Mouse (Mus musculus): ENCODE data around the gene Vrk1. TPM values are rescaled to one million over a fixed set of nuclear protein-coding genes. Genes with fewer than 3 reads are reported as not detected.

Gene Vrk1
- polyA plus RNA-seq, 1 experiment from 2014 or later = 37.1 TPM

DNA sequence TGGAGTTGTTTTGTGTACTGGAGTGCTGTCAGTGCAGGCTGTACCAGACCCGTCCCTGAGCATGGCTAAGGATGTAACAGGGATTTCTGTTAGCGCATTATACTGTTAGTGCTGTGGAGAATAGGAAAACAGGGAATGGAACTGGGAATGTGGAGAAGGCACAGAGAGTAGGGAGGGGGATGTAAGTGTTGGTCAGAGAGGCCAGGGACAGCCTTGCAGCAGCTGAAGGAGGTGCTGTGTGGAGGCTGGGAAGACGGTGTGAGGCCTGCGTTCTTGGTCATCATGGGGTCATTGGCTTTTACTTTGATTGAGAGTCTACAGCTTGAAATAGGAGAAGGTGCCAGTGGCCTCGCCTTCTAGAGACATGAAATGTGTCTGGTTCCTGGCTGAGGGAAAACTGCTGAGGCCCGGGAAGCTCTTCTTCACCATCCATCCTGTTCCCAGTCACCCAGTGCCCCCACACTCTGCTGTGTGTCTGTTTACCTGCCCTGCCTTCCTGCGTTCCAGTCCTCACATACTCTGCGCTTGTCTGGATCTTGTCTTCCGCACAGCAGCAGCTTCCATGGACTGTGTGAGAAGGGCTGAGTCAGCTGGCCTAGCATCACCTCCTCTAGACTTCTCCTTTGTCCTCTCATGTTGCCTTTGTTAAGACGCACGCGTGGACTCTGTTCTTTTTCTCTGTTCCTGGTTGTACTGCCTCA lies 50.0 kb downstream of the Vrk1 start:
- H3K4me2 ChIP-seq (ENCODE audit: low read length) = no peak overlapping the region
- H3K4me3 ChIP-seq (ENCODE audit: control insufficient read depth in 1 of 2, insufficient read depth in 1 of 2, low read depth in 1 of 2, low read length in 2 of 2) = no peak overlapping the region
- peaks cover 0 to 3% of the 10 kb centered on the region in 2 experiments; a peak in 1 of 4 replicates for H3K4me1 ChIP-seq (ENCODE audit: control insufficient read depth in 2 of 2, insufficient read depth in 2 of 2, low read length in 2 of 2)
- no peak for ATAC-seq (ENCODE audit: insufficient number of reproducible peaks, insufficient read depth, low FRiP score, low read depth)
- WGBS = 59% methylated on average over 12 of the region's 12 CpGs
- H3K27me3 ChIP-seq (ENCODE audit: control insufficient read depth, insufficient read depth, low read length) = no peaks in the 10 kb centered on the region
- no peaks in the 10 kb centered on the region for H3K9me3 ChIP-seq (ENCODE audit: control insufficient read depth, low read length)
- no peak overlapping the region for H3K27ac ChIP-seq (replicated peaks in 1 of 2; ENCODE audit: control insufficient read depth in 1 of 2, insufficient read depth in 1 of 2, low read depth in 2 of 2, low read length in 2 of 2)
- peaks cover 58% of the 10 kb centered on the region for H3K36me3 ChIP-seq (ENCODE audit: control insufficient read depth, insufficient read depth, low read length)
- no peak overlapping the region for H3K9ac ChIP-seq (ENCODE audit: low read length)

- H3K4me3 ChIP-seq (ENCODE audit: control insufficient read depth in 1 of 2, insufficient read depth in 1 of 2, low read depth in 1 of 2, low read length in 2 of 2) = no peak overlapping the region
- no peaks in the 10 kb centered on the region for H3K27me3 ChIP-seq (ENCODE audit: control insufficient read depth, insufficient read depth, low read length)
- no peak overlapping the region for H3K4me2 ChIP-seq (ENCODE audit: low read length)
- no peak for ATAC-seq (ENCODE audit: insufficient number of reproducible peaks, insufficient read depth, low FRiP score, low read depth)
- H3K36me3 ChIP-seq (ENCODE audit: control insufficient read depth, insufficient read depth, low read length) = peaks cover 45% of the 10 kb centered on the region
- H3K9ac ChIP-seq (ENCODE audit: low read length) = no peak overlapping the region
- no peaks in the 10 kb centered on the region for H3K4me1 ChIP-seq (ENCODE audit: control insufficient read depth in 2 of 2, insufficient read depth in 2 of 2, low read length in 2 of 2)
- H3K27ac ChIP-seq (replicated peaks in 1 of 2; ENCODE audit: control insufficient read depth in 1 of 2, insufficient read depth in 1 of 2, low read depth in 2 of 2, low read length in 2 of 2) = no peak overlapping the region
- WGBS = 84% methylated on average over 22 of the region's 22 CpGs
- H3K9me3 ChIP-seq (ENCODE audit: control insufficient read depth, low read length) = no peaks in the 10 kb centered on the region
Measured at GRCm38 (mm10) chr12:106070434-106071155, 60.6 kb downstream of the Vrk1 start.

GRCm38 (mm10) chr12:106071575-106072166 lies 61.6 kb downstream of the Vrk1 start:
- no peak for ATAC-seq (ENCODE audit: insufficient number of reproducible peaks, insufficient read depth, low FRiP score, low read depth)
- Histone ChIP-seq H3K4me3 (ENCODE audit: control insufficient read depth in 1 of 2, insufficient read depth in 1 of 2, low read depth in 1 of 2, low read length in 2 of 2) (no peak overlapping the region), H3K4me2 (ENCODE audit: low read length) (no peak overlapping the region), H3K27ac (replicated peaks in 1 of 2; ENCODE audit: control insufficient read depth in 1 of 2, insufficient read depth in 1 of 2, low read depth in 2 of 2, low read length in 2 of 2) (no peak overlapping the region), H3K9ac (ENCODE audit: low read length) (no peak overlapping the region), H3K27me3 (ENCODE audit: control insufficient read depth, insufficient read depth, low read length) (no peaks in the 10 kb centered on the region), H3K4me1 (ENCODE audit: control insufficient read depth in 2 of 2, insufficient read depth in 2 of 2, low read length in 2 of 2) (no peaks in the 10 kb centered on the region), H3K9me3 (ENCODE audit: control insufficient read depth, low read length) (no peaks in the 10 kb centered on the region), H3K36me3 (ENCODE audit: control insufficient read depth, insufficient read depth, low read length) (peaks cover 45% of the 10 kb centered on the region)
- WGBS = 79% methylated on average over 10 of the region's 10 CpGs

DNA sequence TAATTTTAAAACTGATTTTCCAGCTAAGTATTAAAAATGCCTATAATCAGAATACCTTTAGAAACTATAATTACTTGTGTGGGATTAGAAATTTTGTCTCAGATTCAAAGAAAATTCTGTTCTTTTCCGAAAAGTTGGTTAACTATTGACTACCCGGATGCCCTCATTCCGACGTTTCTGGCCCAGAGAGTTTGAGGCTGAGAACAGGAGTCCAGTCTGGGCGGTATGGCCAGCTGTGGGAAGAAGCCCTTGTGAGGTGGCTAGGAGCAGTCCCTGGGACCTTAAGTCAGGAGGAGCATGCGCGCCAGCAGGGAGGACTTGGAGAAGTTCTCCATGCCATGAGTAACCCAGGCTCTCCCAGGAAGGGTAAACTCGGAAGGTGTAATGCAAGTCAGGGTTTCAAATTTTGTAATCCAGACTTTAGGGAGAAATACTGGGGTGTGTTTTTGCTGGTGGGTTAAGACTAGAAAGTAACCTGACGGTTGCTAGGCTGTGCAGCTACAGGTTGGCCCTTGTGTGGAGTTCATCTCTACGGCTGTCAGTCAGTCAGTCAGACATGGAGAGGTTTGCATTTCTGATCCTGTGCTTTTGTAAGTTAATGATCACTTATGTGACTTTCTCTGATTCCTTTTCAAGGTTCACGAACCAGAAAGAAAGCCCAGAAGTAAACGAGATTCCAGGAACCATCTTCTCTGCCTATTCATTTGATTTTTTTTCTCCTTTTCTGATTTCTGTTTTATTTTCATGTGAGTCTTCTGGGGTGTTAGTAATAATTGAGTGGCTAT lies 64.5 kb downstream of the Vrk1 start:
- H3K9me3 ChIP-seq (ENCODE audit: control insufficient read depth, low read length) = no peaks in the 10 kb centered on the region
- H3K9ac ChIP-seq (ENCODE audit: low read length) = no peak overlapping the region
- no peak overlapping the region for H3K4me3 ChIP-seq (ENCODE audit: control insufficient read depth in 1 of 2, insufficient read depth in 1 of 2, low read depth in 1 of 2, low read length in 2 of 2)
- no peaks in the 10 kb centered on the region for H3K27me3 ChIP-seq (ENCODE audit: control insufficient read depth, insufficient read depth, low read length)
- H3K4me1 ChIP-seq (ENCODE audit: control insufficient read depth in 2 of 2, insufficient read depth in 2 of 2, low read length in 2 of 2) = no peaks in the 10 kb centered on the region
- H3K4me2 ChIP-seq (ENCODE audit: low read length) = no peak overlapping the region
- no peak for ATAC-seq (ENCODE audit: insufficient number of reproducible peaks, insufficient read depth, low FRiP score, low read depth)
- no peak overlapping the region for H3K27ac ChIP-seq (replicated peaks in 1 of 2; ENCODE audit: control insufficient read depth in 1 of 2, insufficient read depth in 1 of 2, low read depth in 2 of 2, low read length in 2 of 2)
- WGBS = 92% methylated on average over 12 of the region's 12 CpGs
- peaks cover 36% of the 10 kb centered on the region for H3K36me3 ChIP-seq (ENCODE audit: control insufficient read depth, insufficient read depth, low read length)

GRCm38 (mm10) chr12:106076131-106076530 lies 66.1 kb downstream of the Vrk1 start:
- Histone ChIP-seq H3K9me3 (ENCODE audit: control insufficient read depth, low read length) (no peaks in the 10 kb centered on the region), H3K4me1 (ENCODE audit: control insufficient read depth in 2 of 2, insufficient read depth in 2 of 2, low read length in 2 of 2) (0 out of 4 replicates have a peak, but pooled peaks cover 0 to 3% of the 10 kb centered on the region in 2 experiments), H3K27ac (replicated peaks in 1 of 2; ENCODE audit: control insufficient read depth in 1 of 2, insufficient read depth in 1 of 2, low read depth in 2 of 2, low read length in 2 of 2) (no peak overlapping the region), H3K27me3 (ENCODE audit: control insufficient read depth, insufficient read depth, low read length) (no peaks in the 10 kb centered on the region), H3K4me3 (ENCODE audit: control insufficient read depth in 1 of 2, insufficient read depth in 1 of 2, low read depth in 1 of 2, low read length in 2 of 2) (no peak overlapping the region), H3K4me2 (ENCODE audit: low read length) (no peak overlapping the region), H3K36me3 (ENCODE audit: control insufficient read depth, insufficient read depth, low read length) (peaks cover 25% of the 10 kb centered on the region), H3K9ac (ENCODE audit: low read length) (no peak overlapping the region)
- ATAC-seq (ENCODE audit: insufficient number of reproducible peaks, insufficient read depth, low FRiP score, low read depth) = no peak
- 92% methylated on average over 15 of the region's 15 CpGs for WGBS

DNA sequence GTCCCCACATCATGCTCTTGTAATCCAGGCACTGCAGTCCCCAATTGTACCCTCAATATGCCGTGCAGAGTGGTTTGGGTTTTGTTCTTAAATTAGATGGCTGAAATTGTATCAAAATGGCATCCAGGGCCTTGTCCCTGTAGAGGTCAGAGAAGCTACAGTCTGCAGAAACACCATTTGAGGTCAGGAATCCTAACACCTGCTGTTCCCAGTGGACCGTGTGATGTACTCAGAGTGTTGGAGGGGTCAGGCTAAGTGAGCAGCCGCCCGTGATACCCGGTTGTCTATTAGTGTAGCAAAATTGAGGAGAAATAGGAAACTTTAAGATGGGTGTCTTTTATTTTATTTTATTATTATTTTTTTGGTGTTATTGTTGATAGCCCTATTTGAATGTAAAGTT lies 70.5 kb downstream of the Vrk1 start:
- Histone ChIP-seq H3K27ac (replicated peaks in 1 of 2; ENCODE audit: control insufficient read depth in 1 of 2, insufficient read depth in 1 of 2, low read depth in 2 of 2, low read length in 2 of 2) (no peak overlapping the region), H3K9ac (ENCODE audit: low read length) (no peak overlapping the region)
- WGBS = 73% methylated on average over 5 of the region's 5 CpGs

More for the DNA sequence above, 70.5 kb downstream of the Vrk1 start:
- Histone ChIP-seq H3K4me3 (ENCODE audit: control insufficient read depth in 1 of 2, insufficient read depth in 1 of 2, low read depth in 1 of 2, low read length in 2 of 2) (no peak overlapping the region), H3K9me3 (ENCODE audit: control insufficient read depth, low read length) (no peaks in the 10 kb centered on the region), H3K27me3 (ENCODE audit: control insufficient read depth, insufficient read depth, low read length) (no peaks in the 10 kb centered on the region), H3K36me3 (ENCODE audit: control insufficient read depth, insufficient read depth, low read length) (peaks cover 7% of the 10 kb centered on the region; the same call in 1 of the 2 replicates), H3K4me2 (ENCODE audit: low read length) (no peak overlapping the region), H3K4me1 (ENCODE audit: control insufficient read depth in 2 of 2, insufficient read depth in 2 of 2, low read length in 2 of 2) (peaks cover 2 to 9% of the 10 kb centered on the region in 2 experiments; a peak in 1 of 4 replicates)
- ATAC-seq (ENCODE audit: insufficient number of reproducible peaks, insufficient read depth, low FRiP score, low read depth) = no peak
